Mouse (Mus musculus) liver, embryonic 12.5 days (tissue): ENCODE measurements around the gene Cfap57. TPM values are rescaled to one million over a fixed set of nuclear protein-coding genes. Genes with fewer than 3 reads are reported as not detected.

ENCODE experiments used
- ATAC-seq: fragments of 200-750 bp; cut with Nextera tagmentation; 2 replicates; pipeline ENCODE4 v1.8.0; 2017; ENCODE audit warnings: moderate number of reproducible peaks, mild to moderate bottlenecking, moderate library complexity
- H3K27ac ChIP-seq: fragments of 300-500 bp; sonication (generic); 2 replicates; pipeline ENCODE4 v1.5.1; 2016; ENCODE audit warnings: mild to moderate bottlenecking
- H3K27me3 ChIP-seq: fragments of 300-500 bp; sonication (generic); replicated peaks from 2 replicates; pipeline ENCODE4 v1.6.1; 2016; ENCODE audit warnings: mild to moderate bottlenecking, moderate library complexity
- H3K36me3 ChIP-seq: fragments of 300-500 bp; sonication (generic); 2 replicates; pipeline ENCODE4 v1.6.1; 2016; ENCODE audit warnings: mild to moderate bottlenecking, moderate library complexity
- H3K4me1 ChIP-seq: fragments of 300-500 bp; sonication (generic); 2 replicates; pipeline ENCODE4 v1.6.1; 2016
- H3K4me2 ChIP-seq: fragments of 300-500 bp; sonication (generic); 2 replicates; pipeline ENCODE4 v1.6.1; 2016; ENCODE audit warnings: mild to moderate bottlenecking, moderate library complexity
- H3K4me3 ChIP-seq: fragments of 300-500 bp; sonication (generic); 2 replicates; pipeline ENCODE4 v1.5.1; 2016; ENCODE audit warnings: mild to moderate bottlenecking, moderate library complexity
- H3K9ac ChIP-seq: fragments of 300-500 bp; sonication (generic); 2 replicates; pipeline ENCODE4 v1.6.1; 2016; ENCODE audit warnings: mild to moderate bottlenecking, moderate library complexity
- H3K9me3 ChIP-seq: fragments of 300-500 bp; sonication (generic); replicated peaks from 2 replicates; pipeline ENCODE4 v1.6.1; 2016; ENCODE audit warnings: mild to moderate bottlenecking, moderate library complexity
- WGBS: fragments of 180-500 bp; shearing (Covaris S2); methylation state at CpG from one replicate; pipeline ENCODE4 v1.1.7; 2016; ENCODE audit not compliant: insufficient replicate concordance; 5-methylcytosine and 5-hydroxymethylcytosine counted together
- polyA plus RNA-seq: library from polyadenylated mRNA; unstranded; fragments of >200 nt; fragmentation: Nextera tagmentation; extraction: Ambion mirVana; gene quantifications from 2 replicates; pipeline ENCODE4 v1.2.1, GENCODE M21; 2016

The Cfap57 gene
- polyA plus RNA-seq, 1 experiment from 2014 or later, result 1.3 TPM

DNA sequence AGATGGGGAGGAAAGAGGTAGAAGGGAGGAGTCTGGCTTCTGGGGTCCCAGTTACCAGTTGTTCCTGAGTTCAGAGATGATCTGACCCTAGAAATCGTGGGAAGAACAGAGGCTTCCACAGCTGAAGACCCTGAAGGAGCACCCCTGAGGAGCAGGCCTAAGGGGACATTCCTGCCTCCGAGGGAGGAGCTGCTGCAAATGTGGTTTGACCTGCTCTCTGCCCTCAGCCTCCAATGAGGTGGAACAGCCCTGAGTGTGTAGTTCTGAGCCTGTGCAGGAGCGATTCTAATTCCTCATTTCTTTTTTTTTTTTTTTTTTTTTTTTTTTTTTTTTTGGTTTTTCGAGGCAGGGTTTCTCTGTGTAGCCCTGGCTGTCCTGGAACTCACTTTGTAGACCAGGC, 87.4 kb downstream of the Cfap57 start:
- Histone ChIP-seq H3K36me3 (no peaks in the 10 kb centered on the region), H3K9ac (no peak overlapping the region), H3K4me1 (no peaks in the 10 kb centered on the region), H3K9me3 (no peaks in the 10 kb centered on the region), H3K27ac (no peak overlapping the region), H3K4me3 (no peak overlapping the region), H3K27me3 (peaks cover 5% of the 10 kb centered on the region; the same call in 1 of the 2 replicates), H3K4me2 (no peak overlapping the region)
- ATAC-seq, result no peak
- 32% methylated on average over 3 of the region's 4 CpGs for WGBS

DNA sequence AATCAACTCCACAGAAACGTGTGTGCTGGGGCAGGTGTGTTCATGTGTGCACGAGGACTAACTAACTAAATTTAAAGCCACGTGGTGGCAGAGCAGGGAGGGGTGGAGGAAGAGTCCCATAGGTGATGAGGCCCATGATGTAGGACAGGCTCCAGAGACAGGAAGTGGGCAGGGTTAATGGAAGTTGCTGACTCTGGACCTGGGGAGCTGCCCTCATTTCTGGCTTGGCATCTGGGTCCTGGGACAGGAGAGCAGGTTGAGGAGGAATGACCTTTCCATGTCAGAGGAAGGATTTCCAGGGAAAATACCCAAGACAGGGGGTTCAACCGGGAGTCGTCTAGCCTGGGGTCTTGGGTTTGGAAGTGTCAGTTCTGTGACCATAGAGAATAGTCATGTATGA, 87.9 kb downstream of the Cfap57 start:
- Histone ChIP-seq H3K27me3 (peaks cover 5% of the 10 kb centered on the region; the same call in 1 of the 2 replicates), H3K4me3 (no peak overlapping the region), H3K27ac (no peak overlapping the region), H3K9me3 (no peaks in the 10 kb centered on the region), H3K4me2 (no peak overlapping the region), H3K36me3 (no peaks in the 10 kb centered on the region), H3K4me1 (no peaks in the 10 kb centered on the region), H3K9ac (no peak overlapping the region)
- no peak for ATAC-seq
- WGBS, result 57% methylated on average over 5 of the region's 5 CpGs

DNA sequence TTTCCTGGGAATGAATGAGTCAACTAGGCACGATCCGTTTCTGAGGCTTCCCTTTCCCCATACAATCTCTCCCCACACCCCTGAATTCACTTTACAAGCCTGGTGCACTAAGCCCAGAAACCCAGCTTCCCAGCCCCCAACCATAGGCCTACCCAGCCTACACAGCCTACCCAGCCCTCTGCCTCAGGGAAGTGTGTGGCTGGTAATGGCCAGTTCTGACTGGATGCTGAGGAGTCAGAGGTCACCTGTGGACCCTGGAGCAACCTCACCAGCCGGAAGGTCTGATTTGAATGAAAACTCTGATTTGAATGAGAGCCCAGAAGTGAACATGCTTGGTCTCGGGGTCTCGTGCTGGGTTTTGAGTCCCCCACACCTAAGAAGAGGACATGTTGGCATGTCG, 92.9 kb downstream of the Cfap57 start:
- H3K27ac ChIP-seq, result no peak overlapping the region
- H3K4me1 ChIP-seq, result peaks cover 14% of the 10 kb centered on the region; the same call in 1 of the 2 replicates
- no peak for ATAC-seq
- H3K4me2 ChIP-seq, result no peak overlapping the region
- no peak overlapping the region for H3K4me3 ChIP-seq
- no peak overlapping the region for H3K9ac ChIP-seq
- 69% methylated on average over 6 of the region's 6 CpGs for WGBS
- no peaks in the 10 kb centered on the region for H3K36me3 ChIP-seq
- H3K9me3 ChIP-seq, result no peaks in the 10 kb centered on the region
- 0 out of 2 replicates have a peak, but pooled peaks cover 9% of the 10 kb centered on the region for H3K27me3 ChIP-seq

DNA sequence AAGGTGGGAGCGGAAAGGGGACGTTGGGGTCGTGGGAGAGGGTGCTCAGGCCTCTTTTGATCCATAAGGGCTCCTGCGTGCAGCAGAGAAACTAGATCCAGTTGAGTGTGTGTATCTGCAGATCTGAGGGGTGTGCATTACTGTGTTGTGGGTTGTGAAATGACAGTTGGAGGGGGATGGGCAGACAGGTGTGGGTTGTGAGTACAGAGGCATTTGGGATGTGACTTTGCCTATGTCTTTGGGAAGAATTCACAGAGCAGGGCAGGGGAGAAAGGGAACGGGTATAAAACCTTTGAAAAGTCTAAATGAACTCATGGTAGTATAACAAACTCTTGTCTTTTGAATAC, 93.3 kb downstream of the Cfap57 start:
- Histone ChIP-seq H3K4me1 (peaks cover 14% of the 10 kb centered on the region; the same call in 1 of the 2 replicates), H3K9me3 (no peaks in the 10 kb centered on the region), H3K36me3 (no peaks in the 10 kb centered on the region), H3K27ac (peak overlapping the region; percentile 25; the same call in 1 of the 2 replicates), H3K9ac (no peak overlapping the region), H3K4me3 (no peak overlapping the region; the same call in 1 of the 2 replicates), H3K4me2 (peak overlapping the region; percentile 35), H3K27me3 (0 out of 2 replicates have a peak, but pooled peaks cover 7% of the 10 kb centered on the region)
- ATAC-seq, result no peak; the same call in 1 of the 2 replicates
- 49% methylated on average over 5 of the region's 5 CpGs for WGBS

- Histone ChIP-seq H3K4me3 (no peak within 1 kb of the TSS; the same call in 1 of the 2 replicates), H3K4me1 (peaks cover 14% of the 10 kb centered on the region; the same call in 1 of the 2 replicates), H3K9ac (no peak within 1 kb of the TSS), H3K36me3 (no peaks in the 10 kb centered on the region), H3K4me2 (peak within 1 kb of the TSS; percentile 35), H3K27me3 (0 out of 2 replicates have a peak, but pooled peaks cover 4% of the 10 kb centered on the region), H3K27ac (peak within 1 kb of the TSS; percentile 25; the same call in 1 of the 2 replicates), H3K9me3 (no peaks in the 10 kb centered on the region)
- 47% methylated on average over 17 of the region's 17 CpGs for WGBS
- peak; percentile 43 for ATAC-seq
These were observed 93.9 kb downstream of the Cfap57 start, which contains the start of gene 2610528J11Rik for GRCm38 (mm10) chr4:118526408-118527334. Gene 2610528J11Rik (plus strand): TSS chr4:118526999.

- Histone ChIP-seq H3K36me3 (no peaks in the 10 kb centered on the region), H3K9me3 (no peaks in the 10 kb centered on the region), H3K4me2 (no peak overlapping the region), H3K4me1 (peaks cover 14% of the 10 kb centered on the region; the same call in 1 of the 2 replicates), H3K4me3 (no peak overlapping the region), H3K27me3 (0 out of 2 replicates have a peak, but pooled peaks cover 4% of the 10 kb centered on the region), H3K27ac (no peak overlapping the region), H3K9ac (no peak overlapping the region)
- 45% methylated on average over 3 of the region's 3 CpGs for WGBS
- ATAC-seq, result no peak
These were observed 94.8 kb downstream of the Cfap57 start for GRCm38 (mm10) chr4:118525779-118526178.

DNA sequence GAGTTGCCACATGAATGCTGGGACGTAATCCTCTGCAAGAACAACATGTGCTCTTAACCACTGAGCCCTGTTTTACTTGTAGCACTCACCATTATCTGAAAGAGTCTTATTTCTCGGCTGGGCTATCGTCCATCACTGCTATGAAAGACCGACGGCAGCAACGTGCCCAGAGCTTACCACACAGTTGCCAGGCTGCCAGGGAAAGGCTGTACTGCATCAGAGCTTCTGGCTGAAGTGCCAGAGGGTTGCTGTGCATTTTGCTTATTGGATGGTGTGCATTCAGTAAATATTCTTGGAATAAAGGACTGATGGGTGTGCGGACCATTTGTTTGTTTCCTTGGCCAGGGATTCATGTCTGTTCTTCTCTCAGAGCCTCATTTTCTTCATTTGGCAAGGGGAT, 96.6 kb downstream of the Cfap57 start:
- no peak for ATAC-seq
- H3K4me1 ChIP-seq, result peaks cover 14% of the 10 kb centered on the region; the same call in 1 of the 2 replicates
- H3K4me3 ChIP-seq, result no peak overlapping the region
- H3K4me2 ChIP-seq, result no peak overlapping the region
- H3K9ac ChIP-seq, result no peak overlapping the region
- H3K27me3 ChIP-seq, result peaks cover 7% of the 10 kb centered on the region; the same call in 1 of the 2 replicates
- no peaks in the 10 kb centered on the region for H3K36me3 ChIP-seq
- H3K9me3 ChIP-seq, result no peaks in the 10 kb centered on the region
- WGBS, result 65% methylated on average over 7 of the region's 7 CpGs
- no peak overlapping the region for H3K27ac ChIP-seq

DNA sequence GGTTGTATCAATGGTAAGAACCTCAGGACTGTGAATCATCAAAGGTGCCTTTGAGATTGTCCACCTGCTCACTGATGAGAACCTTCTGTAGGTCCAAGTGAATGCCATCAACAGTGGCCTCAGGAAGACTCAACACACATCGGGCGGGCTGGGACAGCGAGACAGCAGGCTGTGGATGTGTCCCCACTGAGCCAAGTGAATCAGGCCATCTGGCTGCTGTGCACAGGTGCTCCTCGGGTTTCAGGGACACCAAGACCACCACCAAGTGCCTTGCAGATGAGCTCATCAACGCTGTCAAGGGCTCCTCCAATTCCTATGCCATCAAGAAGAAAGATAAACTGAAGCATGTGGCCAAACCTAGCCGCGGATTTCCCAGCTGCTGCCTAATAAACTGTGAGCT, 98.3 kb downstream of the Cfap57 start:
- peaks cover 23% of the 10 kb centered on the region for H3K27me3 ChIP-seq
- peaks cover 17% of the 10 kb centered on the region for H3K4me1 ChIP-seq
- H3K9me3 ChIP-seq, result no peaks in the 10 kb centered on the region
- H3K27ac ChIP-seq, result no peak overlapping the region
- no peaks in the 10 kb centered on the region for H3K36me3 ChIP-seq
- ATAC-seq, result no peak
- no peak overlapping the region for H3K4me2 ChIP-seq
- H3K4me3 ChIP-seq, result no peak overlapping the region
- 66% methylated on average over 7 of the region's 7 CpGs for WGBS
- H3K9ac ChIP-seq, result no peak overlapping the region

DNA sequence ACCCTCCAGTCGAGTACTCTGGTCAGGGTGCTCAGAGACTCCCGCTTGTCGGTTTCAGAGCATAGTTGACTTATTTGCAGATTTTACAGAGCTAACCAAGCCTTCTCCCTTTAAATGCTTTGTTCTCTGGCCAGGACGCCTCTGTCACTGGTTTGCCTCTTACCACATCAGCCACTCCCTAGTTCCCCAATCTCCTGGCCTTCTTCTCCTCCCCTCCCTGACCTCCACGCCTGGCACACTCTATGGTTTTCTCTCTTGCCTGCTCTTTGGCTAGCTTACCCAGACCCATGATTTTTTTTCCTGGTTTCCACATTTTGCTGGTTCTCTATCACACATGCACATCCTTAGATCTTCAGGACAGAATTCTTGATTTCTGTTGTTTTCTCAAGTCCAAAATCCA, 102.4 kb downstream of the Cfap57 start:
- no peak for ATAC-seq
- Histone ChIP-seq H3K4me3 (no peak overlapping the region), H3K27ac (no peak overlapping the region), H3K4me2 (no peak overlapping the region), H3K36me3 (no peaks in the 10 kb centered on the region), H3K9me3 (no peaks in the 10 kb centered on the region), H3K27me3 (peaks cover 39% of the 10 kb centered on the region), H3K4me1 (peaks cover 12% of the 10 kb centered on the region), H3K9ac (no peak overlapping the region)
- 49% methylated on average over 5 of the region's 5 CpGs for WGBS

DNA sequence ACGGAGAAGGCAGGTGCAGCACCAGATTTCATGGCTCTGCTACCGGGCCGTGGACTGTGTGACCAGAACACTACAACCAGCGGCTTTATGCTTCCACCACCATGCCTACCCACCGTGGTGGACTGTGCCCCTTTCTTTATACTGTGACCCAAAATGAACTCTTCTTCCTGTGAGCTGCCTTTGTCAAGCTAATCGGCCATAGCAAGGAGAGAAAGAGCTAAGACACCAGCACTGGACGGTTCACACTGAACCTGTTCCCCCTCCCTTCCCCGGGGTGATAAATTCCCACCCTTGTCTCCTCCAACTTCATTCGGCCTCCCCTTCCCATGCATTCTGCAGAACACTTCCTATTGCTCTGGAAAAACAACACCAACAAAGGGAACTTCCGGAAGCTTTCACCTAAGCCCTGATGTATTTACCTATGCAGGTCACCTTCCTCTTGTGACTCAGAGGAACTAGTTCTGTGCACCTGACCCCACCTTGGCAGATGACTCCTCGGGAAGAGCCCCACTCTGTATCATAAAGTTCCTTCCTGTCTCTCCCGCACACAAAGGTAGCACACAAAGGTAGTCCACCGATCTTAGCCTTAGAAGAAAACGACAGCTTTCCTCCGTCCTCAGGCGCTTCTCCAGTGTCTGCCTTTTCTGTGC, 103.0 kb downstream of the Cfap57 start:
- Histone ChIP-seq H3K27ac (no peak overlapping the region), H3K27me3 (peaks cover 39% of the 10 kb centered on the region), H3K4me2 (no peak overlapping the region), H3K9ac (no peak overlapping the region), H3K36me3 (no peaks in the 10 kb centered on the region), H3K4me1 (peaks cover 12% of the 10 kb centered on the region), H3K4me3 (no peak overlapping the region), H3K9me3 (no peaks in the 10 kb centered on the region)
- WGBS, result 34% methylated on average over 16 of the region's 16 CpGs
- no peak for ATAC-seq

DNA sequence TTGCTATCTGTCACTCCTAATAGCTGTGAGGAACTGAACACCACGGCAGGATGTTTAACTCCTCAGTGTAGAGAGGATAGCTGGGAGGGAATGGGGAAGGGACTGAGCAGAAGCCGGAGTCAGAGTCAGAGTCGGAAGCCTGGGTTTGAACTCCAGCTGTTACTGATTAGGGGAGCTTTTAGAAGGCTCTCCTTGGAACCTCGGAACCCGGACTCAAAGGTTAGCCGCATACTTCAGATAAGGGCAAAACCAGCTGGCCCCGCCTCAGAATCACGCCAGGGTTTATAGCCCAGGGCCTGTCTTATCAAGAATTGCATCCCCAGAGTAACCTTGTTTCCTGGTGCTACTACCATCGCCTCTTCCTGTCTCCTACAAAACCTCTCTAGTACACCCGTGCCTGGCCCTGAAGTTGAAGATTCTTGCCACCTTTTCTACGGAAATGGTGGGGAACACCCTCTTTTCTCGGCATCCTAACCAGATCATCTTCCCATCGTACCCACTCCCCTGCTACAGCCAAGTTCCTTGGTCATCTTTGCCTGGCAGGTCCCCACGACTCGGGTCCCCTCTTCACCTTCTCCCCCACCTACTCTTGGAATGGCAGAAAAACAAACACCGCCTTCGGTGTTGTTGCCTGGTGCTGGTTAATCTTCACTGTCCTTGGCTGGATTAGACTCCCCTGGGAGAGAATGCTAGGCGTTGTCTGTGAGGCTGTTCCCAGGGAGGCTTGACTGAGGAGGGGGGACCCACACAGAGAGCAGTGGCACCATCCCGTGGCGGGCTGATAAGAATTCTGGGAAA, 103.7 kb downstream of the Cfap57 start:
- 9% methylated on average over 20 of the region's 20 CpGs for WGBS
- Histone ChIP-seq H3K9ac (no peak overlapping the region), H3K4me3 (no peak overlapping the region), H3K36me3 (no peaks in the 10 kb centered on the region), H3K4me2 (no peak overlapping the region), H3K27ac (no peak overlapping the region), H3K4me1 (peaks cover 12% of the 10 kb centered on the region), H3K9me3 (no peaks in the 10 kb centered on the region), H3K27me3 (peaks cover 39% of the 10 kb centered on the region)
- ATAC-seq, result no peak
